Mouse (Mus musculus): ENCODE results near the gene Ccdc3.

- TF ChIP-seq POLR2A (IDR thresholded peaks at IDR 0.05; ENCODE audit: borderline replicate concordance, low read depth, low read length) (no peak), CTCF (IDR thresholded peaks at IDR 0.05; ENCODE audit: low read depth, low read length) (no peak)
Observed at GRCm38 (mm10) chr2:5185631-5186030, 48.1 kb downstream of the Ccdc3 start.

Data from bone marrow macrophage, adult 2 months (primary cell).